Mouse (Mus musculus) limb, embryonic 14.5 days (tissue): ENCODE data around the gene Pla1a. TPM values are rescaled to one million over a fixed set of nuclear protein-coding genes. Genes with fewer than 3 reads are reported as not detected.

Source experiments
- ATAC-seq: fragments of 200-750 bp; cut with Nextera tagmentation; 2 replicates; pipeline ENCODE4 v1.8.0; 2017; ENCODE audit warnings: low read depth, moderate number of reproducible peaks, moderate TSS enrichment; ENCODE audit not compliant: low FRiP score
- DNase-seq: peaks from one replicate; pipeline ENCODE4 v3.0.0-alpha.2; 2015; ENCODE audit warnings: low spot score
- H3K27ac ChIP-seq: fragments of 300-500 bp; sonication (generic); replicated peaks from 2 replicates; pipeline ENCODE4 v1.5.1; 2014; ENCODE audit warnings: low read depth, mild to moderate bottlenecking, low read length, moderate library complexity, mixed read lengths
- H3K27me3 ChIP-seq: fragments of 300-500 bp; sonication (generic); 2 replicates; pipeline ENCODE4 v1.6.1; 2014; ENCODE audit warnings: low read length, mixed read lengths; ENCODE audit not compliant: control insufficient read depth, insufficient read depth
- H3K36me3 ChIP-seq: fragments of 300-500 bp; sonication (generic); 2 replicates; pipeline ENCODE4 v1.6.1; 2014; ENCODE audit warnings: mild to moderate bottlenecking, low read length, moderate library complexity, mixed read lengths; ENCODE audit not compliant: control insufficient read depth, insufficient read depth
- H3K4me1 ChIP-seq: fragments of 300-500 bp; sonication (generic); 2 replicates; pipeline ENCODE4 v1.6.1; 2014; ENCODE audit warnings: antibody characterized with exemption, low read length, mixed read lengths; ENCODE audit not compliant: control insufficient read depth, insufficient read depth
- H3K4me2 ChIP-seq: fragments of 300-500 bp; sonication (generic); replicated peaks from 2 replicates; pipeline ENCODE4 v1.6.1; 2014; ENCODE audit warnings: low read depth, mild to moderate bottlenecking, low read length, moderate library complexity; ENCODE audit not compliant: severe bottlenecking
- H3K4me3 ChIP-seq: fragments of 300-500 bp; sonication (generic); replicated peaks from 2 replicates; pipeline ENCODE4 v1.5.1; 2014; ENCODE audit warnings: low read length
- H3K9ac ChIP-seq: fragments of 300-500 bp; sonication (generic); 2 replicates; pipeline ENCODE4 v1.6.1; 2014; ENCODE audit warnings: mild to moderate bottlenecking, low read depth, low read length, moderate library complexity; ENCODE audit not compliant: severe bottlenecking
- H3K9me3 ChIP-seq: fragments of 300-500 bp; sonication (generic); 2 replicates; pipeline ENCODE4 v1.6.1; 2016; ENCODE audit warnings: low read length; ENCODE audit not compliant: control insufficient read depth
- POLR2A ChIP-seq: fragments of 200-500 bp; IDR thresholded peaks from 2 replicates; pipeline ENCODE4 v1.8.0; 2012; ENCODE audit warnings: inconsistent platforms, mild to moderate bottlenecking, moderate library complexity, borderline replicate concordance; ENCODE audit not compliant: insufficient read depth, insufficient read length; ENCODE audit errors: extremely low read depth
- WGBS: fragments of 180-500 bp; shearing (Covaris S2); extraction: QIAGEN DNeasy Blood & Tissue Kit; methylation state at CpG from one replicate; pipeline ENCODE4 v1.1.7; 2014; 5-methylcytosine and 5-hydroxymethylcytosine counted together
- polyA plus RNA-seq, 2 experiments: library from polyadenylated mRNA; depleted of rRNA in 1 of 2; stranded (reverse) in 1 of 2; unstranded in 1 of 2; fragments of >200 nt; fragmentation: Nextera tagmentation in 1 of 2; extraction: Ambion mirVana in 1 of 2; gene quantifications; 2 replicates each; pipeline versions ENCODE4 v1.2.1 to v1.2.3; 2012 to 2014

Pla1a gene
- polyA plus RNA-seq, 2 experiments: 0.36 to 0.85 TPM

GRCm38 (mm10) chr16:38369431-38369830 lies 63.5 kb downstream of the Pla1a start:
- DNase-seq (no peak), ATAC-seq (no peak)
- no peak overlapping the region for H3K9ac ChIP-seq

DNA sequence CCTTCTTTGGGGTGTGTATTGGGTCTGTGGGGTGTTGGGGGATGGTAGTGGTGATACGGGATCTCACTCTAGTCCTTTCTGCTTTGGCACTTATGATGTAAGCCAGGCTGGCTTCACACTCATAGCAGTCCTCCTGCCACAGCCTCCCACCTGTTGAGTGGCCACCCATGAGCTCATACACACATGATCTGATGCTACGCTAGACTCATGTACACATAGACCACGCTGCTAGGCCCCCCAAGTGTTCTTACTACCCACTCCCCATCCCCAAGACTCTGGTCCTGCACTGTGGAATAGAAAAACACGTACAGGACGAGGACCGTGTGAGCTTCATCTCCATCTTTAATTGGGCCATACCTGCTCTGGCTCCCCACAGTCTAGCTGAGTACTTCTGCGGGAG lies 63.9 kb downstream of the Pla1a start:
- Histone ChIP-seq H3K27ac (no peak overlapping the region), H3K4me2 (no peak overlapping the region), H3K36me3 (no peaks in the 10 kb centered on the region), H3K9me3 (no peaks in the 10 kb centered on the region), H3K27me3 (no peaks in the 10 kb centered on the region), H3K9ac (no peak overlapping the region), H3K4me1 (peaks cover 5% of the 10 kb centered on the region; the same call in 1 of the 2 replicates), H3K4me3 (no peak overlapping the region)
- DNase-seq: no peak
- TF ChIP-seq POLR2A: no peak
- 67% methylated on average over 7 of the region's 7 CpGs for WGBS
- ATAC-seq: no peak

More at GRCm38 (mm10) chr16:38369431-38369830, 63.5 kb downstream of the Pla1a start:
- 88% methylated on average over 8 of the region's 8 CpGs for WGBS
- Histone ChIP-seq H3K27ac (no peak overlapping the region), H3K4me2 (no peak overlapping the region), H3K36me3 (no peaks in the 10 kb centered on the region), H3K4me1 (peaks cover 5% of the 10 kb centered on the region; the same call in 1 of the 2 replicates), H3K4me3 (no peak overlapping the region), H3K27me3 (no peaks in the 10 kb centered on the region), H3K9me3 (no peaks in the 10 kb centered on the region)
- no peak for TF ChIP-seq POLR2A

DNA sequence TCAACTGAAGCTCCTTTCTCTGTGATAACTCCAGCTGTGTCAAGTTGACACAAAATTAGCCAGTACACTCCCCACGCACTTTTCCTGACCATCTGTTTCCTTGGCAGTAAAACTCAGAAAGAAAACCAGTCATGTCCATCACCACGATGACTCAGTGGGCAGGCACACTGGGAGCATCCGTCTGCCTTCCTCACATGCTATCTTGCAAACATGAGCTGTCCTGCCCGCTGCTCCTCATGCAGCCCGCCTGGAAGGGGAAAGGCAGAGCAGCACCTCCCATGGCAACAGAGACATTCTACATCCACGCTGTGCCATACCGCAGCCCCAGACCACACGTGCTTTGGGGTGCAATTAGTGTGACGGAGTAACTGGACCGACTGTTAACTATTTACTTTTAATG lies 64.6 kb downstream of the Pla1a start:
- no peak overlapping the region for H3K9ac ChIP-seq
- no peak overlapping the region for H3K27ac ChIP-seq
- H3K9me3 ChIP-seq: no peaks in the 10 kb centered on the region
- peaks cover 5% of the 10 kb centered on the region; the same call in 1 of the 2 replicates for H3K4me1 ChIP-seq
- no peaks in the 10 kb centered on the region for H3K27me3 ChIP-seq
- WGBS: 23% methylated on average over 10 of the region's 10 CpGs
- no peak overlapping the region for H3K4me3 ChIP-seq
- H3K36me3 ChIP-seq: no peaks in the 10 kb centered on the region
- no peak overlapping the region for H3K4me2 ChIP-seq
- no peak for ATAC-seq
- no peak for DNase-seq
- no peak for TF ChIP-seq POLR2A

- 78% methylated on average over 4 of the region's 4 CpGs for WGBS
- Histone ChIP-seq H3K4me1 (peaks cover 5% of the 10 kb centered on the region; the same call in 1 of the 2 replicates), H3K27me3 (no peaks in the 10 kb centered on the region), H3K4me2 (no peak overlapping the region), H3K9ac (no peak overlapping the region), H3K9me3 (no peaks in the 10 kb centered on the region), H3K36me3 (no peaks in the 10 kb centered on the region), H3K4me3 (no peak overlapping the region), H3K27ac (no peak overlapping the region)
- no peak for TF ChIP-seq POLR2A
- ATAC-seq (no peak), DNase-seq (no peak)
Observed at GRCm38 (mm10) chr16:38366231-38366630, 66.7 kb downstream of the Pla1a start.

DNA sequence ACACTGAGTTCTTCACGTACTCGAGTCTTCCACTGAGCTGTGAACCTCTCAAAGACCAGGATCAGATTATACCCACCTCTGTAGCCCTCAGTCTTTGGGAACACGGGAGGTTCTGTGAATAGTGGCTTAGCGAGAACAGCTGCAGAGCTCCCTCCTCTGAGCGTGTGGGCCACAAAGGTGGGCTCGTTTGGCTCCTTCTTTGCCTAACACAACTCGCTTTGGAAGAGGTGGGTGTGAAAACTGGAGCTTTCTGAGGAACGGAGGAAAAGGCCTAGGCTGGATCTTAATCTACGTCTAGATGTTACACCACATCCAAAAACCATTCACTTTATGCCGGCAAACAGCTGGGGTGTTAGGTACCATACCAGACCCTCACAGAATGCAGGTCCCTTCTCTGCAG lies 67.6 kb downstream of the Pla1a start:
- Histone ChIP-seq H3K9me3 (no peaks in the 10 kb centered on the region), H3K4me2 (no peak overlapping the region), H3K27ac (no peak overlapping the region), H3K27me3 (no peaks in the 10 kb centered on the region), H3K9ac (no peak overlapping the region), H3K4me3 (no peak overlapping the region), H3K36me3 (no peaks in the 10 kb centered on the region), H3K4me1 (peaks cover 5% of the 10 kb centered on the region; the same call in 1 of the 2 replicates)
- no peak for TF ChIP-seq POLR2A
- WGBS: 73% methylated on average over 10 of the region's 10 CpGs
- ATAC-seq: no peak
- no peak for DNase-seq

DNA sequence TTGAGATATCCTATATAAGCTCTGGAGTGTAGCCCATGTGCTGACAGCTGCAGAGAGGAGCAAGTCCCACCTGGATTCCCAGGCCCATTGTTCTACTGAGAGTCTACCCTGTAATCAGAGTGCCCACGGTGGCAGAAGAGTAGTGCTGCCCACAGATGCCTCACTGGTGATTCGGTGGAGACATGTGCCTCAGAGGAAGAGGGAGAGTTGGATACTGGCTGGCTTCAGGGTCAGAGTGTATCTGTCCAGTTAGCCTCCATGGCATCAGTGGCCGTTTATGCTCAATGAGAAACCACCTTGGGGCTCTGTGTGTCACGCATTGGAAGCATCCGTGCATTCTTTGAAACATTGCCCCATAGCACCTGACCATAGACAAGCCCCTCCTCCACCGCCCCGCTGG lies 69.3 kb downstream of the Pla1a start:
- WGBS: 87% methylated on average over 7 of the region's 7 CpGs
- no peak for ATAC-seq
- H3K9me3 ChIP-seq: no peaks in the 10 kb centered on the region
- H3K4me2 ChIP-seq: no peak overlapping the region
- no peaks in the 10 kb centered on the region for H3K36me3 ChIP-seq
- H3K4me3 ChIP-seq: no peak overlapping the region
- no peak for DNase-seq
- no peak for TF ChIP-seq POLR2A
- H3K9ac ChIP-seq: no peak overlapping the region
- no peaks in the 10 kb centered on the region for H3K27me3 ChIP-seq
- peaks cover 4% of the 10 kb centered on the region; the same call in 1 of the 2 replicates for H3K4me1 ChIP-seq
- no peak overlapping the region for H3K27ac ChIP-seq
